Mouse (Mus musculus): Measurements from ENCODE around the gene Lelp1.

The Lelp1 gene

DNA sequence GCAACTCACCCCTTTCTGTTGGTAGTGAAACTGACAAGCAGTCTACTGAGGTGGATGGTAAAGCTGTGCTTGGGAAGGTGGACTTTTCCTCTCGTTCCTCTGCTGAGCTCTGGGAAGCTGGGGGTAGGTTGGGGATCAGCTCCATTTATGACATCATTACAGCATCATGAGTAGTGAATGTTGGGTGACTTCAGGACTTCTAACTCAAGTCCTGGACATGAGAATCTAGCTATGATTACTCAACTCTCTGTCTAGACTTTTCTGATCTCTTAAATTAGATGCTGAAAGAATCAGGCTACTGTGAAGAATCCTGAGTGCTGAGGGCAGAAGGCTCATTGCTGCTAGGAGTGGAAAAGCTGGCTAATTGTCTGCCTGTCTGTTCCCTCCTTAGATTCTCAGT, at the start of gene Lelp1:
Gene Lelp1, minus strand, starts transcription at position 101 of the 400 bp plus-strand sequence.
- DNase-seq (ENCODE audit: low spot score) = no peak

DNA sequence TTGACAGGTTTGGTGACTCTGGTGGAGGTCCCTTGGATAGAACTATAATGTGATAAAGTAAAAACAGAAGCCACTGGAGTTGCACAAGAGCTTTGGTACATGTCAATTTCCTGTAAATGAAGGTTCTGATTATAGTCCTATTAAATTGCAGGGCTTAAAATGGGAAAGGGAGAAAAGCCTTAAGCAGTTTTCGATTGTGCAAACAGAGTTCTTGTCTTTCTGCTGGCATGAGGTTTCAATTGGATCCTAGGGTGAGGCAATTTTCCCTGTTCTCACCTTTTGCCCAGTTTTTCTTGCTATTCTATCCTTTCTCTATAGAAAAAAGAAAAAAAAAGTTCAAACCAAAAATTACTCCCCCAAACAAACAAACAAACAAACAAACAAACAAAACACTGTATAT, 34.3 kb upstream of the Lelp1 start:
- DNase-seq (ENCODE audit: low spot score) = no peak

DNA sequence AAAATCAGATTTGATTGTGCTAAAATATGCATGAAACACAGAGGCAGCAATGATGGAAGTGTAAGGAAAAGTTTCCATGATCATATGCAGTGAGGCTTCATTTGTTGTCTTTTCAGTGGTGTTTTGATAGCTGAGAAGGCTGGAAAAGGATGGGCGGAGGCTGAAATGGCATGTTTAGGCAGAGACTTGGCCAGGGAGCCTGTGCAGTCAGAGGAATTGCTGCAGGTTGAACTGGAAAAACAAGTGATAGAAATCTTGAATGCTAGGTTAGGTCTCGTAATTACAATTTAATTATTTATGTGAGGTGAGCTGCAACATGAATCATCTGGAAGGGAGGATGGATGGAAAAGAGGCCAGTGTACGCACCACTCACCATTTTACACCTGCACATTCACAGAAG, 27.3 kb upstream of the Lelp1 start:
- DNase-seq (ENCODE audit: low spot score) = no peak

DNA sequence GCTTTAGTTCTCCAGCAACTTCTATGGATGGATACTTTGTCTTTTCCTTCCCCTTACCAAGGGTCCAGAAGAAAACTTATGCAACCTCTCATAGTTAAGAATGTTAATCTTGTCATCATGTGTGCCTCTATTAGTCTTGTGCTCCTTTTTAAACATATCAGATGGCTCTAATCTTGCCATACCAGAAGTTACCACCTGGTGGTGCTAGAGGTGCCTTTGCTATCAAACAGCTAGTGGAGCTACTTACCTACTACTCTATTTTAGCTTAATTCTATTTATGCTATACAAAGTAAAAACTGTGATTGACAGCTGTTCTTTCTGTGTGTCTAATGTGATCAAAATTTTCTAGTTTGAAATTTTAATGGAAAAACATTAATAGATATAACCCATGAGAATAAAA, 10.8 kb upstream of the Lelp1 start:
- DNase-seq (ENCODE audit: low spot score) = peak; percentile 53

DNA sequence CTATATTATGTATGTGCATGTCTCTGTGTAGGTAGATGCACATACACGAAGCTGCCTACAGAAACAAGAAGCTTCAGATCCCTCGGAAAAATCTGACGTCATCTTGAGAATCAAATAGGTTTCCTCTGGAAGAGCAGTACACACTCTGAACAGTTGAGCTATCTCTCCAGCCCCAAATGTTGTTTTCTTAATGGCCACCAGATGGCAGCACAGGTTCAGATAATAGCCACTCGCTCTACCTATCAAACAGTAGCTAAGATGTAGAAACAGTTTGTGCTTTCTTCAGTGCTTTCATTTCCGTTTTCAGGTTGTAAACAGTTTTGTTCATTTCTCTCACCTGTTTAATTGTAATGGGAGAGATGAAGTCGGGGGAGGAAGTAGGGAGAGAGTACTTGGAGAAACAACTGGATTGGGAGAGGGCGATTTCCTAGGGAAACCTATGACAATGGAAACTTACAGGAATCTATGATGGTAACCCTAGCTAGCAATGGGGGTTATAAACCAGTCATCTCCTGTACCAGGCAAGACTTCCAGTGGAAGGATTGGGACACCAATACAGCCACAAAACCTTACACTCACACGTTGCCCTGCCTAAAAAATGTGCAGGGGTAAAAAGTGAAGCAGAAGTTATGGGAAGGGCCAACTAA, 8.2 kb upstream of the Lelp1 start:
- peak; percentile 45 for DNase-seq (ENCODE audit: low spot score)

DNA sequence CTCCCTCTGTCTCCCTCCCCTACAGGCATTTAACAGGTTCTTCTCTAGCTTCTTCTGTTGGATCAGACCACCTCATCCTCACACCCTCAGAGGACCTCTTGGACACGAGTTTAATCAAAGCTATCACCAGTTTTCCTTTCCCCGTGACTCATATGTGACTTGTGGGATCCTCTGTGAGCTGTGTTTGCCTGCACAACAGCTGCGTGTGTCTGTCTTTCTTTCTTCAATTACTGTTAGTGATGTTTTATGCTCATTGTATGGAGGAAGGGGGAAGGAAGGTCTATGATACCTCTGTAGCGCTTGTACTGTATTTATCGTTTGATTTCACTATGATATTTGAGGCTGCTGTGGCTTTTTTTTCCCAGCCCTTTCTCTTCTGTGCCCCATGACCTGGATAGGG, 5.4 kb upstream of the Lelp1 start:
- no peak for DNase-seq (ENCODE audit: low spot score)

DNA sequence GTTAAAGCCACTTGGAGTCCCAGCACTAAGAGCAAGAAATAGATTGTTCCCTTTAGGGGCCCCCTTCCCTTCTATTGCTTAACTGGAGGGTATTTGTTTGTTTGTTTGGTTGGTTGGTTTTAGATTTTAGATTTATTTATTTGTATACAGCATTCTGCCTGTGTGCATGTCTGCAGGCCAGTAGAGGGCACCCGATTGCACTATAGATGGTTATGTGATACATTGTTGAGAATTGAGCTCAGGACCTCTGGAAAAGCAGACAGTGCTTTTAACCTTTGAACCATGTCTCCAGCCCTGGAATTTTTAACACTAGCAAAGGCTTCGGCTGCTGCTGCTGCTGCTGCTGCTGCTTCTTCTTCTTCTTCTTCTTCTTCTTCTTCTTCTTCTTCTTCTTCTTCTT, 4.9 kb upstream of the Lelp1 start:
- DNase-seq (ENCODE audit: low spot score) = peak; percentile 31

DNA sequence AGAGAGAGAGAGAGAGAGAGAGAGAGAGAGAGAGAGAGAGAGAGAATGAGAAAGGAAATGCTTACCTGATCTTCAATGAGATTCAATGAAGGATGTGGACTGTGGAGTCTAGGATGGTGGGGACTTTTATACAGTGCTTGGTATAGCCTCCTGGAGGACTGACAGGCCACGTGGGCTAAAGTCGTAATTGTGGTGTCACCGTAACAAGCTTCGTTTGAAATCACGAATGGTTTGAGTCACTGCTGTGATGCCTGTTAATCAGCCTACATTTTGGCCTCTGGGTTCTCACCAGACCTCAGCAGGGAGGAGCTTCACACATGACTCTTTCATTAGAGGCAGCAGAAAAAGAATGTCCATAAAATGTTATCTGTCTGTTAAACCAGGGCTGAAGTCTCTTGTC, 18.7 kb downstream of the Lelp1 start, which contains the start of gene Prr9:
Gene Prr9, minus strand, starts transcription at position 101 of the 400 bp plus-strand sequence.
- DNase-seq (ENCODE audit: low spot score) = no peak

DNA sequence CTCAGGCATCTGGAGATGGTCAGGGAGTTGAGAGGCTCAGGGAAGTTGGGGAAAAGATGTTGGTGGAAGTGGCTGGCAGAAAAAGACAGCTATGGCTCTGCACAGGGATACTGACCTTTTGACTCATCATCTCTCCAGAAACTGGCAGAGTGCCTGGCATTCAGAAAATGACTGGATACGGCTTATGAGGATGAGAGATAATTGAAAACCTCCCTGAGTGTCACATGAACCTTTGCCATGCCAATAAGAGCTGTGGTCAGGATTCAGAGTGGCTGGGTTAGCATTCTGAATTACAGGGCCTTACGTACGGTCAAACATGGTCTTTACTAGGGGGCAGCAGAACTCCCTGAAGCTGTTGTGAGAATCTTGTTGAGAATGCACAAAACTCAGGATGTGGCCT, 21.6 kb downstream of the Lelp1 start:
- no peak for DNase-seq (ENCODE audit: low spot score)

DNA sequence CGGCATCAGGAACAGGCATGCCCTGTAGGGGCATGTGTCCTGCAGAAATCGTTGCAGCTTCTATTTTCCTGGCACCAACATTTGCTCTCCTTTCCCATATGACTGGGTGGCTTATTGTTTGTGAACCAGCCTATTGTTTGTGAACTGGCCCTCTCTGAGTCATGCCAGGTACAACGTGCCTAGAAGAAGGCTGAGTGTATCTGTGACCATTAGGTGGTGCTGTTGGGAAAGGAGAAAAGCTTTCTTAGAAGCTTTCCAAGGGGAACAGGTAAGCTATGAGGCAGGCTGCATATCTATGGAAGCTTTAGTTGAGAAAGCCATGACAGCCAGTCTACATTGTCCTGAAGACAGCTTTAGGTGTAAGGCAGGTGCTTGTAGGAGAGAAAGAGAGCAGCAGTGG, 24.6 kb downstream of the Lelp1 start:
- peak; percentile 10 for DNase-seq (ENCODE audit: low spot score)

DNA sequence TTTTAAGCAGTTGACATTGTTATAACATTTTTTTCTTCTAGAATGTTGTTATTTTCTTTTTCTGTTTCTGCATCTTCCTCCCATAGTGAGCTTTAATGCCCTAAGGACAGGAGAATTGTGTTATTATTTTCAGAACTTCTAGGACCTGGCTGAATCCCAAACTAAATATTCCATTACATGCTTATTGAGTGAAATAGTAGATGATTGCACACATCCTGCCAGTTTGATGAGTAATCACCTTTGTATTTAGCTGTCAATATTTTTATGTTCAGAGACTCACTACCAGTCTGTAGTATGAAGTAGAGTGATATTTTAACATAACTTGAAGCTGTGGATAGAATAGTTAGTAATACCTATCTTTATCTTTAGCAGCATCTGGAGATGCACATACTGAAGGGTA, 31.0 kb downstream of the Lelp1 start:
- no peak for DNase-seq (ENCODE audit: low spot score)

DNA sequence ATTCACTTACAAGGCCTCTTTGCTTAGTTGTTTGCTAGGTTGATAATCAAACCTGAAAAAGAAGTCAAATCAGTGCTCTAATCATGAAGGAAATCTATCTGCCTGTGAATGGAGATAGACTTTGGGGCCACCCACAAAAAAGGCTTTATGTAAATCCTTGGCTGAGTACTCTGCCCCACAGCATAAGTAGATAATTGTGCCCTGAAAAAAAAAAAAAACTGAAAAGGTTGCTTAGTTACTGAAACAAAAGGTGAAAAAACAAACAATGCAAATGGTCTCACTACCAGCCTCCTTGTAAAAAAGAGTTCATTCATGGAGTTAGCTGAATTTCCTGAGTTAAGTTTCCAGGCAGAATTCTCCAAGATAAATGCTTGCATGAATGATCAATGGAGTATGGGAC, 31.8 kb downstream of the Lelp1 start:
- DNase-seq (ENCODE audit: low spot score) = no peak

DNA sequence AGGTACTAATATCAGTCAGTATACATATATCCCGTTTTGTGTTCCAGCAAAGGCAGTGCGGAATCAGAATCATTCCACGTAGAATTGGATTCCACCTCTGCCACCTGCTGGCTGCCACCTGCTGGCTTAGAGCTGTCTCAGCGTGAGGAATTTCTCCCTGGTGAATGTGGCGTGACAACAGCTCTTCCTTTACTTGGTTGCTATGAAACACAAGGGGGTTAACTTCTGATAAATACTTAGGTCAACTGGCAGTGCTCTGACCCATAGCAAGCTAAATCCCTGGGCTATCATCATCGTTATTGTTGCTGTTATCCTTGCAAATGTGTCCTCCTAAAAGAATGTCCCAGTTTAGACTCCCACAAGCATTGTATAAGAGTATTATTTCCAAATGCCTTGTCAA, 36.0 kb downstream of the Lelp1 start:
- DNase-seq (ENCODE audit: low spot score) = no peak
